Mouse (Mus musculus) brain, embryonic 14.5 days (tissue): ENCODE data around the gene Kremen1.

Experiments used
- CTCF ChIP-seq: fragments of 200-500 bp; IDR thresholded peaks from 2 replicates; pipeline ENCODE4 v1.5.1; 2012; ENCODE audit warnings: inconsistent platforms, mild to moderate bottlenecking, moderate library complexity, borderline replicate concordance; ENCODE audit not compliant: insufficient read depth, insufficient read length; ENCODE audit errors: extremely low read depth
- POLR2A ChIP-seq: fragments of 200-500 bp; IDR thresholded peaks from 2 replicates; pipeline ENCODE4 v1.6.1; 2012; ENCODE audit warnings: mild to moderate bottlenecking, inconsistent platforms, borderline replicate concordance; ENCODE audit not compliant: poor library complexity, insufficient read depth, insufficient read length, severe bottlenecking; ENCODE audit errors: extremely low read depth

DNA sequence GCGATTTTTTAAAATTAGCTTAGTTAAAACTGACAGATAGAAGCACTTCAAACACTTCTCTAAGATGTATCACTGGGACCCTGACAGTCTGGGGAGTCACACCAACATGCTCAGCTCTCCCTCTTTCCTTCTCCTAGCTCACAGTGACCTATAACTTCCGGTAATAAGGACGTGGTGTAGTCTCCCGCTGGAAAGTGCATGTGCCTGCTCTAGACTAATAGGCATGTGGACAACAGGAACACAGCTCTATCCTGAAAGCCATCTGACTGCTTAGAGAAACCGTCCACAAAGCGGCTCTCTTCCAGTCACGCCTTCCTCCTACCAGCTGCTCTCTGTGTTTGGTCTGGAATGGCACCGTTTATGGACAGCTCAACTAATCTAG is 16.6 kb downstream of the Kremen1 start:
- TF ChIP-seq CTCF (no peak), POLR2A (no peak)
